Mouse (Mus musculus) testis, adult 2 months (tissue): ENCODE measurements around the gene Cxcl17.

Experiments used
- CTCF ChIP-seq: fragments of 200-500 bp; IDR thresholded peaks from 2 replicates; pipeline ENCODE4 v1.5.1; 2012; ENCODE audit warnings: low read depth, mild to moderate bottlenecking, inconsistent platforms, low read length, moderate library complexity; ENCODE audit not compliant: control insufficient read depth, insufficient read depth, insufficient replicate concordance
- POLR2A ChIP-seq: fragments of 200-500 bp; IDR thresholded peaks from 2 replicates; pipeline ENCODE4 v1.6.1; 2012; ENCODE audit warnings: low read depth, mild to moderate bottlenecking, inconsistent platforms, low read length, moderate library complexity; ENCODE audit not compliant: control insufficient read depth

DNA sequence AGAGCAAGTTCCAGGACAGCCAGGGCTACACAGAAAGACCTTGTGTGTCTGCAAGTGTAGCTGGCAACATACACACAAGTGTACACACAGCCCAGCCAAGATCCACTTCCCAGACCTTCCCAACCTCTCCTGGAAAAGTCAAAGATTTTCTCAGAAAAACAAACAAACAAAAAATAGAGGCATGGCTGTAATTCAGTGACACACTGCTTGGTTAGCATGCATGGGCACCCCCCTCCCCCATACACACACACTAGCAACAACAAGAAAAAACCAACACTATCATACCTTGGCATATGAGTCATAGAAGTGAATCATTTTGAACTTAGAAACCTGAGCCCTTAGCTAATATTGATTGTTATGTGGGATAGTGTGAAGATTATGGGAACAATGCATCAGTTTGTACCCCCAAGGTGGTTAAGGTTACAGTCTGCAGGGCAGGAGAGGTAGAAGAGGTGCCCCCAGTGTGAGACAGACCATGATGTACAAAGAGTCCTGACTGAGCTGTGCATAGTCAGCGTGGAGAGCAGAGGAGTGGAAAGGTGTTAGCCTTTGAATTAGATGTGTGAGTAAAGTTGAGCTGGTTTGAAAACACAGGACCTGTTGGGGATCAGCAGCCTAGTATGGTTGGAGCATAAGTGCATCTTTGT lies 1.6 kb downstream of the Cxcl17 start:
- TF ChIP-seq CTCF: no peak
- TF ChIP-seq POLR2A: no peak
